Mouse (Mus musculus) CH12.LX (cell line): ENCODE measurements at regions not wholly inside any gene's neighbourhood (a gene's known extent, or its start where the extent isn't known, plus 50 kb on each side); places are given as distances from the start of the nearest gene placed in this dataset.

ENCODE experiments used
- DNase-seq: peaks from one replicate; pipeline ENCODE4 v3.0.0-alpha.2; 2013; ENCODE audit errors: extremely low read depth
- H3K27ac ChIP-seq: 2 replicates; pipeline ENCODE4 v1.5.1; 2012; ENCODE audit warnings: low read depth, mild to moderate bottlenecking, control low read depth, moderate library complexity; ENCODE audit not compliant: insufficient read depth
- H3K27me3 ChIP-seq: replicated peaks from 2 replicates; pipeline ENCODE3; 2012; ENCODE audit warnings: inconsistent platforms
- H3K36me3 ChIP-seq, 2 experiments: replicated peaks in 1 of 2; 2 replicates each; pipeline versions ENCODE3 to v1.6.1; 2012; ENCODE audit warnings: inconsistent platforms in 1 of 2, low read length in 1 of 2, mild to moderate bottlenecking in 1 of 2, mixed read lengths in 1 of 2, moderate library complexity in 1 of 2; ENCODE audit not compliant: control insufficient read depth in 1 of 2, insufficient read depth in 1 of 2
- H3K4me1 ChIP-seq, 2 experiments: 2 replicates each; pipeline ENCODE4 v1.6.1; 2012; ENCODE audit warnings: inconsistent platforms in 1 of 2, moderate library complexity in 1 of 2; ENCODE audit not compliant: insufficient read depth in 2 of 2, control insufficient read depth in 1 of 2
- H3K4me2 ChIP-seq: 2 replicates; pipeline ENCODE4 v1.6.1; 2012; ENCODE audit warnings: low read depth, mild to moderate bottlenecking, control low read depth; ENCODE audit not compliant: poor library complexity, insufficient read depth, severe bottlenecking
- H3K4me3 ChIP-seq, 3 experiments: fragments of 150-350 bp in 1 of 3; sonication (generic) in 1 of 3; replicated peaks in 1 of 3; 2 replicates each; pipeline versions ENCODE3 to v1.5.1; 2011 to 2012; ENCODE audit warnings: low read depth in 2 of 3, low read length in 2 of 3, mild to moderate bottlenecking in 2 of 3, moderate library complexity in 2 of 3, control low read depth in 1 of 3, improper control_type of control experiment in 1 of 3, inconsistent platforms in 1 of 3, mixed read lengths in 1 of 3; ENCODE audit not compliant: poor library complexity in 1 of 3
- H3K79me2 ChIP-seq: replicated peaks from 2 replicates; pipeline ENCODE4 v1.6.1; 2012; ENCODE audit warnings: mild to moderate bottlenecking, moderate library complexity; ENCODE audit not compliant: control insufficient read depth, poor library complexity, insufficient read depth, severe bottlenecking; ENCODE audit errors: extremely low read depth
- H3K9ac ChIP-seq: 2 replicates; pipeline ENCODE4 v1.6.1; 2012; ENCODE audit warnings: low read depth, mild to moderate bottlenecking, control low read depth, moderate library complexity; ENCODE audit not compliant: insufficient read depth
- H3K9me3 ChIP-seq: replicated peaks from 2 replicates; pipeline ENCODE3; 2012; ENCODE audit warnings: low read length, inconsistent platforms, mixed read lengths
- CHD1 ChIP-seq: IDR thresholded peaks from 2 replicates; pipeline ENCODE4 v1.6.1; 2012; ENCODE audit warnings: low read depth, low read length, improper control_type of control experiment, inconsistent platforms
- ELF1 ChIP-seq: IDR thresholded peaks from 2 replicates; pipeline ENCODE4 v1.6.1; 2014; ENCODE audit warnings: low read depth, mild to moderate bottlenecking, inconsistent platforms, low read length, improper control_type of control experiment
- EP300 ChIP-seq: IDR thresholded peaks from 2 replicates; pipeline ENCODE4 v1.6.1; 2011; ENCODE audit warnings: low read length, improper control_type of control experiment
- IRF4 ChIP-seq: IDR thresholded peaks from 2 replicates; pipeline ENCODE4 v1.6.1; 2014; ENCODE audit warnings: low read depth, mild to moderate bottlenecking, inconsistent platforms, low read length, improper control_type of control experiment
- KAT2A ChIP-seq: IDR thresholded peaks from 2 replicates; pipeline ENCODE4 v1.6.1; 2012; ENCODE audit warnings: low read length, improper control_type of control experiment, inconsistent platforms; ENCODE audit not compliant: insufficient replicate concordance
- MAFK ChIP-seq: IDR thresholded peaks from 2 replicates; pipeline ENCODE4 v1.6.1; 2011; ENCODE audit warnings: low read length, improper control_type of control experiment; ENCODE audit not compliant: insufficient replicate concordance
- MAX ChIP-seq: IDR thresholded peaks from 2 replicates; pipeline ENCODE4 v1.6.1; 2011; ENCODE audit warnings: low read length, improper control_type of control experiment
- MEF2A ChIP-seq: IDR thresholded peaks from 2 replicates; pipeline ENCODE4 v1.6.1; 2014; ENCODE audit warnings: low read depth, mild to moderate bottlenecking, inconsistent platforms, low read length, improper control_type of control experiment, borderline replicate concordance
- MXI1 ChIP-seq: IDR thresholded peaks from 2 replicates; pipeline ENCODE4 v1.6.1; 2011; ENCODE audit warnings: mild to moderate bottlenecking, low read depth, low read length, improper control_type of control experiment
- NRF1 ChIP-seq: IDR thresholded peaks from 2 replicates; pipeline ENCODE4 v1.6.1; 2014; ENCODE audit warnings: low read depth, mild to moderate bottlenecking, inconsistent platforms, low read length, improper control_type of control experiment, moderate library complexity
- POLR2A ChIP-seq: IDR thresholded peaks from 2 replicates; pipeline ENCODE4 v1.6.1; 2011; ENCODE audit warnings: low read depth, mild to moderate bottlenecking, improper control_type of control experiment, low read length
- POLR2AphosphoS2 ChIP-seq: IDR thresholded peaks from 2 replicates; pipeline ENCODE4 v1.6.1; 2011; ENCODE audit warnings: low read depth, low read length, improper control_type of control experiment
- RAD21 ChIP-seq: IDR thresholded peaks from 2 replicates; pipeline ENCODE4 v1.6.1; 2011; ENCODE audit warnings: low read depth, mild to moderate bottlenecking, low read length, improper control_type of control experiment, moderate library complexity
- SIN3A ChIP-seq: IDR thresholded peaks from 2 replicates; pipeline ENCODE4 v1.6.1; 2012; ENCODE audit warnings: low read length, improper control_type of control experiment, inconsistent platforms
- SMC3 ChIP-seq: IDR thresholded peaks from 2 replicates; pipeline ENCODE4 v1.6.1; 2011; ENCODE audit warnings: low read depth, low read length, improper control_type of control experiment
- TBP ChIP-seq: conservative IDR thresholded peaks from 2 replicates; pipeline ENCODE4 v1.6.1; 2011; ENCODE audit warnings: low read depth, low read length, improper control_type of control experiment
- TCF12 ChIP-seq: IDR thresholded peaks from 2 replicates; pipeline ENCODE4 v1.6.1; 2014; ENCODE audit warnings: low read depth, mild to moderate bottlenecking, inconsistent platforms, low read length, improper control_type of control experiment
- USF2 ChIP-seq: conservative IDR thresholded peaks from 2 replicates; pipeline ENCODE4 v1.6.1; 2011; ENCODE audit warnings: low read depth, low read length, improper control_type of control experiment
- ZMIZ1 ChIP-seq: IDR thresholded peaks from 2 replicates; pipeline ENCODE4 v1.6.1; 2012; ENCODE audit warnings: low read depth, mild to moderate bottlenecking, inconsistent platforms, low read length, improper control_type of control experiment
- ZNF384 ChIP-seq: IDR thresholded peaks from 2 replicates; pipeline ENCODE4 v1.6.1; 2012; ENCODE audit warnings: low read depth, low read length, improper control_type of control experiment, inconsistent platforms
- dilution Hi-C: fragments of 300-500 bp; cut with MboI; formaldehyde crosslinking; loops from 2 replicates; pipeline ENCODE4 v1.14.3; 2020; ENCODE audit warnings: low sequenced_read_pairs; ENCODE audit not compliant: extremely low pct_unique_long_range_greater_than_20kb, extremely low pct_ligation_motif_present
- in situ Hi-C: fragments of 300-500 bp; cut with MboI; formaldehyde crosslinking; loops from 3 replicates; pipeline ENCODE4 v1.14.3; 2019; ENCODE audit warnings: low sequenced_read_pairs, low pct_ligation_motif_present, low pct_unique_long_range_greater_than_20kb, mixed read lengths

GRCm38 (mm10) chrX:99541916-99542315 is 70.8 kb upstream of the Pja1 start:
- Histone ChIP-seq H3K4me3 (no peak overlapping the region), H3K4me1 (no peaks in the 10 kb centered on the region), H3K27ac (no peak overlapping the region), H3K27me3 (no peaks in the 10 kb centered on the region), H3K9ac (no peak overlapping the region), H3K36me3 (no peaks in the 10 kb centered on the region), H3K79me2 (no peaks in the 10 kb centered on the region), H3K9me3 (no peaks in the 10 kb centered on the region), H3K4me2 (no peak overlapping the region)
- TF ChIP-seq KAT2A, result no peak
- no peak for TF ChIP-seq TBP
- TF ChIP-seq MAFK, result no peak
- TF ChIP-seq MEF2A, result no peak
- TF ChIP-seq IRF4, result no peak
- no peak for TF ChIP-seq EP300
- no peak for TF ChIP-seq ZNF384
- TF ChIP-seq SIN3A, result no peak
- TF ChIP-seq RAD21, result no peak
- no peak for TF ChIP-seq POLR2A
- TF ChIP-seq SMC3, result no peak
- TF ChIP-seq USF2, result no peak
- no peak for TF ChIP-seq CHD1
- dilution Hi-C loops, result no loop called here
- in situ Hi-C loops, result no loop called here
- DNase-seq, result no peak

GRCm38 (mm10) chrX:99540087-99540576 is 69.1 kb upstream of the Pja1 start:
- no peak for DNase-seq
- Histone ChIP-seq H3K27me3 (no peaks in the 10 kb centered on the region), H3K4me2 (no peak overlapping the region), H3K27ac (no peak overlapping the region), H3K79me2 (no peaks in the 10 kb centered on the region), H3K9ac (no peak overlapping the region), H3K4me1 (no peaks in the 10 kb centered on the region; a peak in 1 of 4 replicates), H3K4me3 (no peak overlapping the region), H3K9me3 (no peaks in the 10 kb centered on the region), H3K36me3 (no peaks in the 10 kb centered on the region)
- TF ChIP-seq ELF1 (no peak), MXI1 (no peak), RAD21 (no peak), MAX (no peak), EP300 (no peak), SIN3A (no peak), ZMIZ1 (no peak), NRF1 (no peak), TCF12 (no peak), POLR2A (no peak), POLR2AphosphoS2 (no peak)
- in situ Hi-C loops (no loop called here), dilution Hi-C loops (no loop called here)
